Mouse (Mus musculus): ENCODE results near the gene Swi5.

DNA sequence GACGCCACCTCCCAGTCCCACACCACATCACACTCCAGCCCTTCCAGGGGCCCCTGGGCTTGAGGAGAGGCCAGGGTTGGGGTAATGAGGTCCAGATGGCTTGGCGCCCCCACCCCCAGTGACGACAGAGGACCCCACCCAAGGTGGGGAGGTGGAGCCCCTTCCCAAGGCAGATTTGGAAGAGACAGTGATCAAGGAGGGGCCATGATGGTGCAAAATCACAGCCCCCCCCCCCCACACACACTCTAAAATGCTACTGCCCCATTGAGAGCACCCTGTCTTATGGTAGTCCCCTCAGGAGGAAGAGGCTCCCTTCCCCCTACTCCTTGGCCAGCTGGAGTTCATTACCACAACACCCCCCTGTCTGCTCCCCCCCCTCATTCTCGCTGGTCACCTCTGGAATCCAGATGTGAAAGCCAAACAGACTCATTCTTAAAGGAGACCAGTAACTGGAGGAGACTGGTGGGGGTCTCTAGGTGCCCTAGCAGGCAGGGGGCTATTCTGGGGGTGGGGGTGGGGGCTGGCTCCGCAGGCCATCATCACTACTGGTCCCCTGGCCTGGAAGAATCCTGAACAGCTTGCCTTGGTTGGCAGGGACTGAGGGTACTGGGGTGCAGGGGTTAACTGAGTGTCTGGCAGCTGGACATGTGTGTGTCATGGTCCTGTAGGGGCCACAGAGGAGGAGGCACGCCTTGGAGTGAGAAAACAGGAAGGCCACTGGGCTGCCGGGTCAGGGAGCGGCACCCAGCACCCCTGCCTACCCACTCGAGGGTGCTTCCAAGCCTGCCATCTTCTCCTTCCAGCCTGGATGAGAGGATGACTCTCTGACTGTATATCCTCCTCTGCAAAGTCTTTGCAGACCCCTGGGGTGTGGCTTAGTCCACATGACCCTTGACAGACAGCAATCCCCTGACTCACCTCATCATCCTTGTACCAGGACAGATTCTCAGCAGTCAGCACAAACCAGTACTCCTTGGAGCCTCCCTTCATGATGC lies 32.0 kb upstream of the Swi5 start:
- TF ChIP-seq POLR2A (IDR thresholded peaks at IDR 0.05; ENCODE audit: low read depth, low read length) (no peak), CTCF (IDR thresholded peaks at IDR 0.05; ENCODE audit: extremely low read depth, insufficient read length, insufficient replicate concordance, low read depth, low read length) (no peak)

All from small intestine, adult 2 months (tissue).